ENCODE assay signal across 15 mouse cellular contexts in the genomic region with DNA sequence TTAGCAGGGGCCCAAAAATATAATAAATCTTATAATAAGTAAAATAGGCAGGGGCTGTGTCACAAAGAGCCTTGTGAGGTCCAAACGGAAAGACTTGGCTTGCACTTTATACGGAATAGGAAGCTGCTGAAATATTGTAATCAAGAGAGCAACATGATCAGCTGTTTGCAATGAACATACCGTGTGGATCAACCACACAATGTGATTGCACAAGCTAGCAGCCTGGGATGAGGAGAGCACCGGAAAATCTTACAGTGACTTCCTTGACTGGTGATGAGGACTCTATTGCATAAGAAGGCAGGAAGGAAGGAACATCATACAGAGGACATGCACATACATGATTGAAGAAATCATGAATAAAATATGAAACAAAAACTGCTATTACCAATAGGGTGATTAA. TPM values are rescaled to one million over a fixed set of nuclear protein-coding genes. Genes with fewer than 3 reads are reported as not detected.
"Had no signal": no experiment of that assay in that cellular context is flagged by ENCODE, and none has a peak within 500 bp of the region (broad histone marks: within the 10 kb centered on the region; RNA-seq: fewer than 3 reads in every experiment).

No protein-coding gene starts in this region.

- ATAC-seq: liver, postnatal 0 days; midbrain, embryonic 16.5 days had no signal

- DNase-seq: liver, embryonic 13.5 days; liver, postnatal 0 days; lung, adult 2 months; lung, postnatal 10 days; lung, postnatal 36 days; midbrain, embryonic 14.5 days; retina, postnatal 1 day; right cerebral cortex, adult 18-20 months; right cerebral cortex, postnatal 14 days; thymus, adult 2 months; thymus, postnatal 25 days; thymus, postnatal 4 days had no signal

RNA-seq across cellular contexts. Expression of a gene that starts 7.4 kb away (rescaled TPM):
- total RNA-seq: megakaryocyte, adult 5-6 weeks; megakaryocyte-erythroid progenitor cell, adult 5-6 weeks had no signal

RNA-seq across cellular contexts. Expression of a gene that starts 11.0 kb away (rescaled TPM):
- total RNA-seq: megakaryocyte, adult 5-6 weeks; megakaryocyte-erythroid progenitor cell, adult 5-6 weeks had no signal
